Mouse (Mus musculus) lung, adult 2 months (tissue): ENCODE results near the gene Zfp811.

Source experiments
- CTCF ChIP-seq: fragments of 200-500 bp; IDR thresholded peaks from 2 replicates; pipeline ENCODE4 v1.5.1; 2011; ENCODE audit warnings: mild to moderate bottlenecking, low read length, control low read depth; ENCODE audit not compliant: insufficient read depth
- POLR2A ChIP-seq: fragments of 200-500 bp; IDR thresholded peaks from 2 replicates; pipeline ENCODE4 v1.6.1; 2011; ENCODE audit warnings: low read depth, mild to moderate bottlenecking, control low read depth, low read length, borderline replicate concordance; ENCODE audit errors: extremely low read depth

DNA sequence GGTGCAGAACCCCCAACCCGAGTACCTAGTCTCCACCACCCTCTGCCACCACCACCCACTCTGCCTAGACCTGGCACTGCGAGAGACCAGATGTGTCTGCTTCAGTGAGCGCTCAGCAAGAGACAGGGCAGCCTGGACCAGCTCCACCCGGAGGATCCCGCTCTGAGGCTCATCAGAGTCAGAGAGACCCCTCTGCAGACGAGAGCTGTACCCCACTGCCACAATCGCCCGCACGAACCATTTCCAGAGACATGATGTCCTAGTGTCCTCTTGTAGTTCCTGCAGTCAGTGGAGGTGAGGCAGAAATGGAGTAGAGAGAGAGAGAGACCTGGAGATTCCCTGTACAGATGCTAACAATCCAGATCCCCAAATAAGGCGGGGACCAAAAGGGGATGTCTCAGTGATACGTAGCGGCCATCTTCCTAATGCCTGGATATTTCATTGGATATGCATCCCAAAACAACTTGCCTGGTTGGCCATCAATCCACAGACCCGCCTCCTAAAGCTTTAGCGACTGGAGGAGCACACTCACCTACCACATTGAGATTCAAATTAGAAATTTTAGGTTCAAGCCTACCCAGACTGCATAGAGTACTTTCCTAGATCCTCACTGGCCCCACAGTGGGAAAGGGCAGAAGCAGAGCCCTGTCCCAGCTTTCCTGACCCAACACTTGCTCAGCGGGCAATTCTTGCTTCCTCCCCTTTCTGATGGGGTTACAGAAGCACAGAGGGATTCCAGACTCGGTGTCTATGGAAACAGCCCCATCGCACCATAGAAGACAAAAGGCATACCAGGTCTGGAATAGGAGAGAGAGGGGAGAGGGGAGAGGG lies at the start of gene Zfp811:
- TF ChIP-seq POLR2A (no peak), CTCF (no peak)
